Mouse (Mus musculus): ENCODE measurements around the gene Serinc3.

The Serinc3 gene

GRCm38 (mm10) chr2:163606161-163606560 lies 38.8 kb downstream of the Serinc3 start:
- in situ Hi-C loops (cut with MboI; ENCODE audit: low pct_unique_long_range_greater_than_20kb in 1 of 2, low sequenced_read_pairs in 2 of 2, unreplicated experiment in 1 of 2): no loop called here

GRCm38 (mm10) chr2:163602101-163602971 lies 42.6 kb downstream of the Serinc3 start, which contains the start of gene Ttpal:
Ttpal (plus strand) TSS chr2:163602314.
- in situ Hi-C loops (cut with MboI; ENCODE audit: low pct_unique_long_range_greater_than_20kb in 1 of 2, low sequenced_read_pairs in 2 of 2, unreplicated experiment in 1 of 2): no loop called here

GRCm38 (mm10) chr2:163601712-163602100 lies 43.2 kb downstream of the Serinc3 start:
- in situ Hi-C loops (cut with MboI; ENCODE audit: low pct_unique_long_range_greater_than_20kb in 1 of 2, low sequenced_read_pairs in 2 of 2, unreplicated experiment in 1 of 2): no loop called here

GRCm38 (mm10) chr2:163601066-163601465 lies 43.9 kb downstream of the Serinc3 start:
- in situ Hi-C loops (cut with MboI; ENCODE audit: low pct_unique_long_range_greater_than_20kb in 1 of 2, low sequenced_read_pairs in 2 of 2, unreplicated experiment in 1 of 2): no loop called here

GRCm38 (mm10) chr2:163599226-163599625 lies 45.7 kb downstream of the Serinc3 start:
- in situ Hi-C loops (cut with MboI; ENCODE audit: low pct_unique_long_range_greater_than_20kb in 1 of 2, low sequenced_read_pairs in 2 of 2, unreplicated experiment in 1 of 2): loop anchor here in 1 of 2 experiments (5.0 kb wide), 1 partner anchor 118 kb away; no protein-coding TSS in a partner anchor

GRCm38 (mm10) chr2:163597661-163598060 lies 47.3 kb downstream of the Serinc3 start:
- in situ Hi-C loops (cut with MboI; ENCODE audit: low pct_unique_long_range_greater_than_20kb in 1 of 2, low sequenced_read_pairs in 2 of 2, unreplicated experiment in 1 of 2): loop anchor here in 1 of 2 experiments (5.0 kb wide), 1 partner anchor 120 kb away; no protein-coding TSS in a partner anchor

- in situ Hi-C loops (cut with MboI; ENCODE audit: low pct_unique_long_range_greater_than_20kb in 1 of 2, low sequenced_read_pairs in 2 of 2, unreplicated experiment in 1 of 2): loop anchor here in 1 of 2 experiments (5.0 kb wide), 1 partner anchor 120 kb away; no protein-coding TSS in a partner anchor
These were observed 48.1 kb downstream of the Serinc3 start for GRCm38 (mm10) chr2:163596873-163597155.

- in situ Hi-C loops (cut with MboI; ENCODE audit: low pct_unique_long_range_greater_than_20kb in 1 of 2, low sequenced_read_pairs in 2 of 2, unreplicated experiment in 1 of 2): loop anchor here in 1 of 2 experiments (5.0 kb wide), 1 partner anchor 121 kb away; no protein-coding TSS in a partner anchor
These were observed 48.7 kb downstream of the Serinc3 start for GRCm38 (mm10) chr2:163596057-163596872.

- in situ Hi-C loops (cut with MboI; ENCODE audit: low pct_unique_long_range_greater_than_20kb in 1 of 2, low sequenced_read_pairs in 2 of 2, unreplicated experiment in 1 of 2): loop anchor here in 1 of 2 experiments (5.0 kb wide), 1 partner anchor 122 kb away; no protein-coding TSS in a partner anchor
These were observed 49.8 kb downstream of the Serinc3 start for GRCm38 (mm10) chr2:163595119-163595518.

- in situ Hi-C loops (cut with MboI; ENCODE audit: low pct_unique_long_range_greater_than_20kb in 1 of 2, low sequenced_read_pairs in 2 of 2, unreplicated experiment in 1 of 2): no loop called here
These were observed 51.2 kb downstream of the Serinc3 start for GRCm38 (mm10) chr2:163593636-163594282.

GRCm38 (mm10) chr2:163592084-163592483 lies 52.8 kb downstream of the Serinc3 start:
- in situ Hi-C loops (cut with MboI; ENCODE audit: low pct_unique_long_range_greater_than_20kb in 1 of 2, low sequenced_read_pairs in 2 of 2, unreplicated experiment in 1 of 2): no loop called here

- in situ Hi-C loops (cut with MboI; ENCODE audit: low pct_unique_long_range_greater_than_20kb in 1 of 2, low sequenced_read_pairs in 2 of 2, unreplicated experiment in 1 of 2): no loop called here
These were observed 53.9 kb downstream of the Serinc3 start for GRCm38 (mm10) chr2:163590996-163591395.

- in situ Hi-C loops (cut with MboI; ENCODE audit: low pct_unique_long_range_greater_than_20kb in 1 of 2, low sequenced_read_pairs in 2 of 2, unreplicated experiment in 1 of 2): no loop called here
These were observed 54.7 kb downstream of the Serinc3 start for GRCm38 (mm10) chr2:163590211-163590610.

GRCm38 (mm10) chr2:163587506-163587905 lies 57.4 kb downstream of the Serinc3 start:
- in situ Hi-C loops (cut with MboI; ENCODE audit: low pct_unique_long_range_greater_than_20kb in 1 of 2, low sequenced_read_pairs in 2 of 2, unreplicated experiment in 1 of 2): no loop called here

GRCm38 (mm10) chr2:163586384-163587261 lies 58.3 kb downstream of the Serinc3 start:
- in situ Hi-C loops (cut with MboI; ENCODE audit: low pct_unique_long_range_greater_than_20kb in 1 of 2, low sequenced_read_pairs in 2 of 2, unreplicated experiment in 1 of 2): no loop called here

- in situ Hi-C loops (cut with MboI; ENCODE audit: low pct_unique_long_range_greater_than_20kb in 1 of 2, low sequenced_read_pairs in 2 of 2, unreplicated experiment in 1 of 2): no loop called here
These were observed 60.9 kb downstream of the Serinc3 start for GRCm38 (mm10) chr2:163584088-163584426.

GRCm38 (mm10) chr2:163583226-163584087 lies 61.5 kb downstream of the Serinc3 start:
- in situ Hi-C loops (cut with MboI; ENCODE audit: low pct_unique_long_range_greater_than_20kb in 1 of 2, low sequenced_read_pairs in 2 of 2, unreplicated experiment in 1 of 2): no loop called here

All from mouse embryonic stem cell (cell line).